18 mouse cellular contexts compared by ENCODE assay signal in genomic region chr14:54371460-54371859, GRCm38 (mm10). TPM values are rescaled to one million over a fixed set of nuclear protein-coding genes. Genes with fewer than 3 reads are reported as not detected.
DNase-seq lines count a peak whose midpoint lies in the region; ATAC-seq and TF ChIP-seq lines count a peak whose summit lies in the region.
"Had no signal": no experiment of that assay in that cellular context is flagged by ENCODE, and none has a peak within 500 bp of the region (broad histone marks: within the 10 kb centered on the region; RNA-seq: fewer than 3 reads in every experiment).

No protein-coding gene starts in this region.

- no peak overlapping the region for H3K4me3 ChIP-seq in hindbrain, embryonic 11.5 days (ENCODE audit: low read depth, low read length)
- no peak overlapping the region for H3K4me3 ChIP-seq in hindbrain, embryonic 10.5 days
- no peak overlapping the region for H3K4me3 ChIP-seq in neural tube, embryonic 12.5 days
- H3K4me3 ChIP-seq in hindbrain, postnatal 0 days (ENCODE audit: low read length), result no peak overlapping the region
- no peak overlapping the region for H3K4me3 ChIP-seq in stomach, postnatal 0 days (ENCODE audit: low read depth, low read length)
- H3K4me3 ChIP-seq: heart, adult 2 months; liver, embryonic 15.5 days had no signal

- H3K27ac ChIP-seq in hindbrain, embryonic 11.5 days (ENCODE audit: low read depth, low read length), result no peak overlapping the region
- no peak overlapping the region for H3K27ac ChIP-seq in hindbrain, embryonic 10.5 days
- H3K27ac ChIP-seq in neural tube, embryonic 12.5 days, result no peak overlapping the region
- H3K27ac ChIP-seq in hindbrain, postnatal 0 days, result no peak overlapping the region
- H3K27ac ChIP-seq in stomach, postnatal 0 days (replicated peaks), result no peak overlapping the region
- H3K27ac ChIP-seq: heart, adult 2 months; liver, embryonic 15.5 days had no signal

- no peak overlapping the region for H3K9ac ChIP-seq in hindbrain, embryonic 11.5 days (ENCODE audit: low read depth, low read length)
- no peak overlapping the region for H3K9ac ChIP-seq in neural tube, embryonic 12.5 days
- H3K9ac ChIP-seq in hindbrain, postnatal 0 days (replicated peaks; ENCODE audit: low read length), result no peak overlapping the region
- H3K9ac ChIP-seq in stomach, postnatal 0 days (ENCODE audit: low read length), result no peak overlapping the region
- H3K9ac ChIP-seq: liver, embryonic 15.5 days had no signal

- ATAC-seq in hindbrain, embryonic 11.5 days (ENCODE audit: low FRiP score), result peak; percentile 43; the same call in 1 of the 2 replicates
- peak; percentile 53; the same call in 1 of the 2 replicates for ATAC-seq in neural tube, embryonic 12.5 days (ENCODE audit: low FRiP score, low read depth)
- 0 out of 2 replicates have a peak, but pooled peaks have one; percentile 54 for ATAC-seq in hindbrain, postnatal 0 days
- peak; percentile 30; the same call in 1 of the 2 replicates for ATAC-seq in stomach, postnatal 0 days (ENCODE audit: low FRiP score, low TSS enrichment)
- ATAC-seq: intestine, postnatal 0 days; Patski had no signal

- no peaks in the 10 kb centered on the region for H3K27me3 ChIP-seq in hindbrain, embryonic 11.5 days (ENCODE audit: control insufficient read depth, insufficient read depth, low read length)
- H3K27me3 ChIP-seq in hindbrain, embryonic 10.5 days (ENCODE audit: insufficient read depth, poor library complexity, severe bottlenecking), result no peaks in the 10 kb centered on the region
- H3K27me3 ChIP-seq in neural tube, embryonic 12.5 days (replicated peaks), result no peaks in the 10 kb centered on the region
- no peaks in the 10 kb centered on the region for H3K27me3 ChIP-seq in hindbrain, postnatal 0 days (ENCODE audit: insufficient read depth, low read length)
- H3K27me3 ChIP-seq in stomach, postnatal 0 days (ENCODE audit: control insufficient read depth, insufficient read depth, low read length), result no peaks in the 10 kb centered on the region
- H3K27me3 ChIP-seq: liver, embryonic 15.5 days; Patski had no signal

- no peaks in the 10 kb centered on the region for H3K9me3 ChIP-seq in hindbrain, embryonic 11.5 days (ENCODE audit: control insufficient read depth, low read length)
- peaks cover 6% of the 10 kb centered on the region; the same call in 1 of the 2 replicates for H3K9me3 ChIP-seq in hindbrain, embryonic 10.5 days
- peaks cover 4% of the 10 kb centered on the region; the same call in 1 of the 2 replicates for H3K9me3 ChIP-seq in neural tube, embryonic 12.5 days
- H3K9me3 ChIP-seq in hindbrain, postnatal 0 days (ENCODE audit: low read length), result no peaks in the 10 kb centered on the region
- no peaks in the 10 kb centered on the region for H3K9me3 ChIP-seq in stomach, postnatal 0 days (ENCODE audit: control insufficient read depth, low read length)
- H3K9me3 ChIP-seq: liver, embryonic 15.5 days had no signal

- no peak overlapping the region for H3K4me2 ChIP-seq in hindbrain, embryonic 11.5 days (replicated peaks; ENCODE audit: low read depth, low read length)
- no peak overlapping the region for H3K4me2 ChIP-seq in neural tube, embryonic 12.5 days (replicated peaks)
- no peak overlapping the region for H3K4me2 ChIP-seq in hindbrain, postnatal 0 days (ENCODE audit: low read depth, low read length)
- no peak overlapping the region for H3K4me2 ChIP-seq in stomach, postnatal 0 days (replicated peaks; ENCODE audit: low read depth)
- H3K4me2 ChIP-seq: liver, embryonic 15.5 days had no signal

- no peak for TF ChIP-seq EP300 in stomach, postnatal 0 days (optimal IDR thresholded peaks at IDR 0.05)

- DNase-seq in hindbrain, embryonic 11.5 days (ENCODE audit: low spot score), result no peak
- no peak for DNase-seq in hindbrain, embryonic 10.5 days (ENCODE audit: low spot score)
- DNase-seq in neural tube, embryonic 10.5 days (ENCODE audit: extremely low spot score, low spot score), result no peak
- no peak for DNase-seq in hindbrain, postnatal 0 days (ENCODE audit: low spot score)
- DNase-seq in stomach, postnatal 0 days (ENCODE audit: low spot score), result no peak
- no peak for DNase-seq in right cerebral cortex, postnatal 25 days
- DNase-seq in cerebellum, postnatal 14 days, result no peak
- DNase-seq: B cell, adult 2 months; heart, adult 2 months; heart, postnatal 14 days; left cerebral cortex, postnatal 4 days; lung, postnatal 36 days; right cerebral cortex, postnatal 14 days had no signal

- no peaks in the 10 kb centered on the region for H3K4me1 ChIP-seq in hindbrain, embryonic 11.5 days (replicated peaks; ENCODE audit: control insufficient read depth, insufficient read depth, low read length)
- H3K4me1 ChIP-seq in hindbrain, embryonic 10.5 days (replicated peaks), result no peaks in the 10 kb centered on the region
- no peaks in the 10 kb centered on the region for H3K4me1 ChIP-seq in neural tube, embryonic 12.5 days
- no peaks in the 10 kb centered on the region for H3K4me1 ChIP-seq in hindbrain, postnatal 0 days (ENCODE audit: insufficient read depth, low read length)
- H3K4me1 ChIP-seq in stomach, postnatal 0 days (replicated peaks; ENCODE audit: control insufficient read depth, insufficient read depth), result no peaks in the 10 kb centered on the region
- H3K4me1 ChIP-seq: liver, embryonic 15.5 days had no signal

- TF ChIP-seq CTCF in hindbrain, postnatal 0 days (IDR thresholded peaks at IDR 0.05; ENCODE audit: low read depth), result no peak
- TF ChIP-seq CTCF in stomach, postnatal 0 days (IDR thresholded peaks at IDR 0.05; ENCODE audit: low read depth), result no peak

- peaks cover 15% of the 10 kb centered on the region for H3K36me3 ChIP-seq in hindbrain, embryonic 11.5 days (ENCODE audit: control insufficient read depth, insufficient read depth, low read length)
- H3K36me3 ChIP-seq in hindbrain, embryonic 10.5 days, result peaks cover 60% of the 10 kb centered on the region
- H3K36me3 ChIP-seq in neural tube, embryonic 12.5 days, result peaks cover 49% of the 10 kb centered on the region
- H3K36me3 ChIP-seq in hindbrain, postnatal 0 days (ENCODE audit: insufficient read depth, low read length), result peaks cover 42% of the 10 kb centered on the region
- H3K36me3 ChIP-seq in stomach, postnatal 0 days (ENCODE audit: control insufficient read depth, insufficient read depth, low read length), result peaks cover 18% of the 10 kb centered on the region

- WGBS in hindbrain, embryonic 11.5 days, result 94% methylated on average over 10 of the region's 10 CpGs
- 95% methylated on average over 10 of the region's 10 CpGs for WGBS in hindbrain, embryonic 10.5 days
- WGBS in neural tube, embryonic 12.5 days, result 97% methylated on average over 10 of the region's 10 CpGs
- whole genome bisulfite sequencing in hindbrain, postnatal 0 days, result 92% methylated on average over 10 of the region's 10 CpGs
- WGBS in stomach, postnatal 0 days, result 98% methylated on average over 10 of the region's 10 CpGs

RNA-seq across cellular contexts. Expression of gene Oxa1l, which starts 10.8 kb away (rescaled TPM):
- polyA plus RNA-seq in hindbrain, embryonic 11.5 days (2014; fragmentation: Nextera tagmentation; extraction: Ambion mirVana), result 46.7 and 47.2 TPM in 2 replicates
- 47.1 and 48.4 TPM in 2 replicates for polyA plus RNA-seq in hindbrain, embryonic 10.5 days (2016; fragmentation: Nextera tagmentation; extraction: Ambion mirVana)
- 45.9 and 50.2 TPM in 2 replicates for polyA plus RNA-seq in neural tube, embryonic 12.5 days (2016; fragmentation: Nextera tagmentation; extraction: Ambion mirVana)
- 83.6 and 85.6 TPM in 2 replicates for total RNA-seq in hindbrain, postnatal 0 days (2014; rRNA removed)
- 66.7 and 74.8 TPM in 2 replicates for polyA plus RNA-seq in hindbrain, postnatal 0 days (2015; fragmentation: Nextera tagmentation; extraction: Ambion mirVana)
- polyA plus RNA-seq in stomach, postnatal 0 days (2015; fragmentation: Nextera tagmentation; extraction: Ambion mirVana), result 30.5 and 31.7 TPM in 2 replicates

RNA-seq across cellular contexts. Expression of gene Slc7a7, which starts 46.1 kb away (rescaled TPM):
- 4.3 and 4.8 TPM in 2 replicates for polyA plus RNA-seq in hindbrain, embryonic 11.5 days (2014; fragmentation: Nextera tagmentation; extraction: Ambion mirVana)
- 5.0 and 5.5 TPM in 2 replicates for polyA plus RNA-seq in hindbrain, embryonic 10.5 days (2016; fragmentation: Nextera tagmentation; extraction: Ambion mirVana)
- polyA plus RNA-seq in neural tube, embryonic 12.5 days (2016; fragmentation: Nextera tagmentation; extraction: Ambion mirVana), result 5.6 and 5.7 TPM in 2 replicates
- total RNA-seq in hindbrain, postnatal 0 days (2014; rRNA removed), result 3.7 and 4.5 TPM in 2 replicates
- polyA plus RNA-seq in hindbrain, postnatal 0 days (2015; fragmentation: Nextera tagmentation; extraction: Ambion mirVana), result 3.6 TPM in 2 replicates
- polyA plus RNA-seq in stomach, postnatal 0 days (2015; fragmentation: Nextera tagmentation; extraction: Ambion mirVana), result 9.3 and 9.5 TPM in 2 replicates

RNA-seq across cellular contexts. Expression of gene Mrpl52, which starts 55.2 kb away (rescaled TPM):
- 206 and 231 TPM in 2 replicates for polyA plus RNA-seq in hindbrain, embryonic 11.5 days (2014; fragmentation: Nextera tagmentation; extraction: Ambion mirVana)
- polyA plus RNA-seq in hindbrain, embryonic 10.5 days (2016; fragmentation: Nextera tagmentation; extraction: Ambion mirVana), result 198 and 224 TPM in 2 replicates
- polyA plus RNA-seq in neural tube, embryonic 12.5 days (2016; fragmentation: Nextera tagmentation; extraction: Ambion mirVana), result 250 and 276 TPM in 2 replicates
- total RNA-seq in hindbrain, postnatal 0 days (2014; rRNA removed), result 113 and 129 TPM in 2 replicates
- polyA plus RNA-seq in hindbrain, postnatal 0 days (2015; fragmentation: Nextera tagmentation; extraction: Ambion mirVana), result 266 and 297 TPM in 2 replicates
- polyA plus RNA-seq in stomach, postnatal 0 days (2015; fragmentation: Nextera tagmentation; extraction: Ambion mirVana), result 312 and 339 TPM in 2 replicates

RNA-seq across cellular contexts. Expression of gene Mmp14, which starts 60.0 kb away (rescaled TPM):
- 71.2 and 73.1 TPM in 2 replicates for polyA plus RNA-seq in hindbrain, embryonic 11.5 days (2014; fragmentation: Nextera tagmentation; extraction: Ambion mirVana)
- polyA plus RNA-seq in hindbrain, embryonic 10.5 days (2016; fragmentation: Nextera tagmentation; extraction: Ambion mirVana), result 75.1 and 76.1 TPM in 2 replicates
- polyA plus RNA-seq in neural tube, embryonic 12.5 days (2016; fragmentation: Nextera tagmentation; extraction: Ambion mirVana), result 79.5 and 81.0 TPM in 2 replicates
- 50.1 and 53.3 TPM in 2 replicates for total RNA-seq in hindbrain, postnatal 0 days (2014; rRNA removed)
- polyA plus RNA-seq in hindbrain, postnatal 0 days (2015; fragmentation: Nextera tagmentation; extraction: Ambion mirVana), result 44.5 and 47.2 TPM in 2 replicates
- polyA plus RNA-seq in stomach, postnatal 0 days (2015; fragmentation: Nextera tagmentation; extraction: Ambion mirVana), result 63.9 and 70.4 TPM in 2 replicates
- total RNA-seq: monocyte, adult 5-6 weeks had no signal
